Mouse (Mus musculus) adrenal gland, postnatal 25 days (tissue): ENCODE measurements around the gene Rcan2. TPM values are rescaled to one million over a fixed set of nuclear protein-coding genes. Genes with fewer than 3 reads are reported as not detected.
"Not testable (repeated sequence)": the region's sequence is repeated elsewhere in the genome, so short reads cannot be mapped to it uniquely, and the experiment has no call there.

Experiments used
- DNase-seq: peaks from one replicate; pipeline ENCODE4 v3.0.0; 2021; ENCODE audit warnings: mixed read lengths
- total RNA-seq: library from RNA; stranded (reverse); gene quantifications from 2 replicates; pipeline ENCODE4 v1.2.3, GENCODE M21; 2021

The Rcan2 gene
- total RNA-seq, 1 experiment from 2014 or later, result 2.5 TPM

- not testable (repeated sequence) for DNase-seq
Observed at GRCm38 (mm10) chr17:43825411-43825785, 24.2 kb downstream of the Rcan2 start.

DNA sequence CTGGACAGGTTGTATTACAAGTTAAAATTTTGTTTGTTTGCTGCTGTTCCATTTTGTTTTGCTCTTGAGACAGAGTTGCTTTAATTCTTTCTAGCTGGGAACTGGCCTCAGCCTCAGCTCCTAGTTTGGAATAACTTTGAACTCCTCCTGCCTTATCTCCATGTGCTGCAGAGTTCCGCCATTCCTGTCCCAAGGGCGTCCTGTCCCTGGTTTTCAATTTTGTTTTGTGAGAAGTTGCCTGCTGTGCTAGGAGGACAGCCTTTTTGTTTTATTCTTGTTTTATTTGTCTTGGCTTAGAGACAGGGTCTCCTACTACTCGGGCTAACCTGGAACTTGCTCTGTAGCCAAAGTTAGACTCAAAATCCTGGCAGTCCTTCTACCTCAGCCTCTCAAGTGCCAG, 26.1 kb downstream of the Rcan2 start:
- DNase-seq, result no peak

- DNase-seq, result no peak
Observed at GRCm38 (mm10) chr17:43832401-43833124, 31.4 kb downstream of the Rcan2 start.

DNA sequence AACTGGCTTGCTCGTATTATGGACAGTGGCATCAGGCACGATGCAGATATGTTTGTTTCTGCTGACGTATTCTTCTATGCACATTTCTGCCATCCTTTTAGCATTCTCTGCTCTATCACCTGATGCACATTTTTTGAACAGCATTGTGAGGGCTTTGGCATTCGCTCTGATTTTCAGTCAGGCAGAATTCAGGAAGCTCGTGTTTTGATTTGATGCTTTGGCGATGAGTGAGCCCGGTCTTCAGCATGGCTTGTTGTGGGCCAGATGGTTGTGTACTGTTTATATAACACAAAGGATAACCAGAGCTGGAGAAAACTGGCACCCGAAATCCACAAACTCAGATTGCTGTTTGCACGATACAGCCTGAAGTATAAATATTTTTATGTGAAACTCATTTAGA, 39.1 kb downstream of the Rcan2 start:
- no peak for DNase-seq

DNA sequence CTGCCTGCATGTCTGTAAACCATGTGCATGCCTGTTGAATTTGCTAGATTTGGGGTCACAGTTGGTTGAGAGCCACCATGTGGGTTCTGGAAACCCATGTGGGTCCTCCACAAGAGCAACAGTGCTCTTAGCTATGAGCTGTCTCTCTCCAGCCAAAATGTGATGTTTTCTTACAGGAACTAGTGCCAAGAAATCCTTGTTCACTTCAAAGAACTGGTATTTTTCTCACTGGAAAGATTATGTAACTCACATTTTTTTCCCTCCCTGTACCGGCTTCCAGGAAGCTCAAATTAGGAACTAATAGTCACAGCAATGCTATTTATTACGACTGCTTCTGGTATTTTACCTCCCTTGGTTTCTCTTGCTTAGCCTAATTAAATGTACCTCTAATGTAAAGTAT, 45.6 kb downstream of the Rcan2 start:
- no peak for DNase-seq

GRCm38 (mm10) chr17:43848903-43849302, 47.8 kb downstream of the Rcan2 start:
- no peak for DNase-seq

DNA sequence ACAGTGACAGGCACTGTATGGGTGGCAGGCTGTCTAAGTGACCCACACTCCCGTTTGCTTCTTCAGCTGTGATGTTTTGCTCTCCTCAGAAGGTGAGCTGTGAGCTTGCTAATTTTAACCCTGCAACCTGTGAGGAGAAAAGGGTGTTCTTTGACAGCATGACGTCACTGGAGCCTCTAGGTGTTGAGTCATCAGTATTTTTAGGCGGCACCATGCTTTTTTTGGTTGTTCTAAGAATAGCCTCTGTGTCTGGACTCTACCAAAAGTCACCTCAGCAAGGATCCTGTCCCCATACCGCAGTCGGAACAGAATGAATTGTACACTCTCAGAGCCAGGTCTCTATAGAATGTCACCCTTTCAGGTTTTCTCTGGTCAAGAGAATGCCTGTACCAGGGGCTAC, 54.0 kb downstream of the Rcan2 start:
- DNase-seq, result no peak

DNA sequence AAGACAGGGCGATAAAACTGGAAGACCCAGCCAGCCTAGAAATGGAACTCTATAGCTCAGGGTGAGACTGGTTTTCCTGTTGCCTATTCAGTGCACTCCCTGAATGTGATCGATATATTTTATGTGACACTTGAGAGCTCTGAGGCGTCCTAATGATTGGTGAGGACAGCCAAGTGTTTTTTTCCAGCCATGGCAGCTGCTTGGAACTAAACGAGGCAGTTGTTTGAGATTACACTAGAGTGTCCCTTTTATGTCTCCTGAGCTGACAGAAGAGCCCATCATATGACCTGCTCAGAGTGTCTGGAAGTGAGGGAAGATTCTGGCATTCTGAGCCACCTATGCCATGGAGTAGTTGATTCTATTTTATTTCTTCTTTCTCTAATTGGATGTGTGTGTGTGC, 54.9 kb downstream of the Rcan2 start:
- DNase-seq, result no peak

GRCm38 (mm10) chr17:43868808-43869207, 67.7 kb downstream of the Rcan2 start:
- DNase-seq, result no peak

GRCm38 (mm10) chr17:43869677-43870076, 68.5 kb downstream of the Rcan2 start:
- DNase-seq, result peak; percentile 82

- DNase-seq, result no peak
Observed at GRCm38 (mm10) chr17:43874417-43874816, 73.3 kb downstream of the Rcan2 start.

- DNase-seq, result no peak
Observed at GRCm38 (mm10) chr17:43877425-43877824, 76.3 kb downstream of the Rcan2 start.

DNA sequence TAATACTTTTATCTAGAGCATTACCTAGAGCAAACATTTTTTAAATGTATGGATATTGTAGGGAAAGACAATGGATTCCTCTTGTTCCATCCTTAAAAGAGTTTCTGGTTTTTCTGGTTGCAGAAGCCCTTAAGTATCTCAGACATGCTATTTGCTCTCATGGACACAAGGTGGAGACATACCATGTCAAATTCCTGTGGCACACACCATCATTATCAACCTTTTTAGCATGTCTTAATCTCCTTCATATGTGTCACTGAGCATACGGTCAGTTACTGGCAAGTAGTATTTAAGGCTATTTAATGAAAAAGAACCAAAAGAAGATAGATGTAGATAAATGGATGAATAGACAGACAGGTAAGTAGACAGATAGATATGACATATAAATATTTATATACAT, 81.9 kb downstream of the Rcan2 start:
- no peak for DNase-seq

GRCm38 (mm10) chr17:43886262-43886661, 85.1 kb downstream of the Rcan2 start:
- DNase-seq, result no peak

DNA sequence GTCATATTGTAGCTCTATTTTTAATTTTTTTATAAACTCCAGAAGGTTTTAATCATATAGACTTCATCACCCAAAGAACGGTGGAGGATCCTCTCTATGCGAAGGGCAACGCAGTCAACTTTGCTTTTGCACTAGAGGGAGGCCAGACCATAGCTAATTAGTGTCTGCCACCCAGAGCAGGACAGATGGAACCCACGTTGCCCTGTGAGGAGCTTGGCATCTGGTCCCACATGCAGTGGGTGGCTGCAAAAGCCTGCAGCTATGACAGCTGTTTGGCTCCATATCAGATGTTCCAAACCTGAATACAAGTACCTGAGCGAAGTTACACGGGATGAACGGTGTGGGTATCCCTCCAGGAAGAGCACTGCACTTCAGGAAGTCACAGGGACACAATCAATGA, 86.8 kb downstream of the Rcan2 start:
- no peak for DNase-seq

DNA sequence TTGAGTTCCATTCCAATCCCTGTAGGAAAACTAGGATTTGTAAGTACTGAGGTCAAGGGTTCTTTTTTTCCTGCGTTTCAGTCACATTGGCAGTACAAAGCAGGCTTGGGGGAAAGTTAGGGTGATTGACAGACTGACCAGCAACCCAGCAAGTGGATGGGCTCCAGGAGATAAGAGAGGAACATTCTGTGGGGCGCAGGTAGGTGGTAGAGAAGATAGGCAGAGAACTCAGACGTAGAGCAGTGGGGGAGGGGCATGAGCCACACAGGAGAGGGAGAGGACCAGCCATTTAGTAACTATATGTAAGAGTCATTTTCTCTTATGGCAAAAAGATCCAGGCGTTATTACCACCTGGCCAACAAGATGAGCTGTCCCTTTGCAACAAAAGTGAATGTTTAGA, 96.2 kb downstream of the Rcan2 start:
- no peak for DNase-seq

- DNase-seq, result no peak
Observed at GRCm38 (mm10) chr17:43899405-43900092, 98.4 kb downstream of the Rcan2 start.

DNA sequence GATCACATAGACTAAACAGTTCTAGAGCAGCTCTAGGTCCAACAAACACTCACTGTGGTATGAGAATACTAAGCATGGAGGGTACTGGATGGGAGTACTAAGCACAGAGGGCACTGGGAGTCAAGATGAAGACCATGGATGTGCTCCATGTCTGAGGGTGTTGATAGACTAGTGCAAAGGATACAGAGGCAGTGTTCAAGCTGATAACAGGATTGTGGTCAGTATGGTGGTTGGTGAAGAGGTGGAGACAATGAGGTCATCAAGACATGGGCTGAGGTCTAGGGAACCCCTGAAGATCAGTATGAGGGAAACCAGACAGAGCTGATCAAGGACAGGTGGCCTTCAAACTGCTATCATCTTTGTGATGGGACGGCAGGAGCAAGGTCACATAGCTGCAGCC, 99.0 kb downstream of the Rcan2 start:
- no peak for DNase-seq

DNA sequence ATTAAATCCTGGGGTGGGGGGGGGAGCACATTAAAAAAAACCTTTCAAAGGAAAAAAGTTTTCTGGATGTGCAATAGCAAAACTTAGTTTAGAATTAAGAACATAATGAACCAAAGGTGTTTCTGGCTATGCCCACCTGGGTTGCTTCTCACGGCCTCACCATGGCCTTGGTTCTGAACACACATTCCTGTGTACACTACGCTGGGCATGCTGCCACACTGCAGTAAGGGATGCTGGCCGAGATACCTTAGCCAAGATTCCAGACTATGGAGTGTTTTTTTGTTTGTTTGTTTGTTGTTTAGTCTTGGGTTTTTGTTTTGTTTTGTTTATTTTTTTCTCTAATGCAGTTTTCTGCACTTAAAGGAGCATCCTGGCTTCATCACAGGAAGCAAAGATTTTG, 100.3 kb downstream of the Rcan2 start:
- no peak for DNase-seq

- DNase-seq, result no peak
Observed at GRCm38 (mm10) chr17:43903807-43904771, 102.9 kb downstream of the Rcan2 start.

DNA sequence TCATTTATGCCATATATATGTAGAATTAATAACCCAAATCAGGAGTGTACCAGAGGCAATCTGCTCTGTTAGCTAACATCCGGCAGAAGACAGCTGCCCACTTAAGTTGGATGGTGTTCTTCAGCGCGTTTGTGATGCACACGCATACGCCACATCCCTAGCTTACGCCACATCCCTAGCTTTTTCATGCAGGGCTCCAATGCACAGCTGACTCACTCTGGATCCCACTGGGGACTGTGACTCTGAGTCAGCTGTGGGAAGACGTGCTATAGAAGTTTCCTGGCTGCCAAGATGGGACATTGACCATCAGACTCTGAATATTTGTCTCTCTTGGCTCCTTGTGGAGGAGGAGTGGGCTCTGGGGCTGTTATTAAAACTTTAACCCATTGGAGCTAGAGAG, 103.7 kb downstream of the Rcan2 start:
- no peak for DNase-seq

DNA sequence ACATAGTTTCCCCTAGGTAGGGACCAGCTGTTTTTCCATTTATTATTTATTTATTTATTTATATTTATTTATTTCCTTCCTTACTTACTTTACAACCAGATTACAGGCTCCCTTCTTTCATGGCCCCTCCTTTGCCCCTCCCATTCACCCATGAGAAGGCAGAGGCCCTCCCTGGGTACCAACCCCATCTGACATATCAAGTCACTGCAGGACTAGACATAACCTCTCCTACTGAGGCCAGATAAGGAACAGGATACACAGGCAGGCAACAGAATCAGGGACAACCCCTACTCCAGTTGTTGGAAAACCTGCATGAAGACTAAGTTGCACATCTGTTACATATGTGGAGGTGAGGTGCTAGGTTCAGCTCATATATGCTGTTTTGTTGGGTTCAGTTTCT, 105.6 kb downstream of the Rcan2 start:
- no peak for DNase-seq

DNA sequence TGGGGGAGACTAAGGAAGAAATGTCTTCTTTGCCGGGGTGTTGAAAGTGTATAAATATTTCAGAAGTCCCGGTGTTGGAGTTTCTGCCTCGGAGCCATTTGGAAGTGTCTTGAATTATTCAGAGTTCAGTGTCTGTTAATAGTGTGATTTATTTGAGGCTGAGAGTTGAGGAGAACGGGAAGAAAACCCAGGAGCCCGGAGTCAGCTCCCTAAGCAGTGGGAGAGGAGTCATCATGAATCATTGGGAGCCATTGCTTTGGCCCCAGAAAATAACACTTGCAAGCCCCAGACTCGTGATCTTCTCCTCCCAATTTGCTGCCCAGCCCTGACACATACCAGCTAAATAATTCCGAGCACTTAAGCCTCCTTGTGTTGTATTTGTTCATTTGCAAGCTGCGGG, 115.0 kb downstream of the Rcan2 start:
- DNase-seq, result no peak
